Mouse (Mus musculus): ENCODE data around the gene Coro1b. TPM values are rescaled to one million over a fixed set of nuclear protein-coding genes. Genes with fewer than 3 reads are reported as not detected.
A peak's percentile ranks its signal among the peaks of the same experiment; 100 is the strongest.

Gene Coro1b
- polyA plus RNA-seq, 1 experiment from 2014 or later: 148 TPM

- Histone ChIP-seq H3K9ac (no peak overlapping the region), H3K4me1 (ENCODE audit: insufficient read depth) (peaks cover 13% of the 10 kb centered on the region; the same call in 1 of the 2 replicates), H3K27ac (ENCODE audit: low read depth) (no peak overlapping the region), H3K9me3 (ENCODE audit: low read depth, low read length) (no peaks in the 10 kb centered on the region), H3K27me3 (ENCODE audit: insufficient read depth, low read length) (peaks cover 31% of the 10 kb centered on the region), H3K4me2 (no peak overlapping the region), H3K4me3 (ENCODE audit: low read depth, low read length) (no peak overlapping the region), H3K36me3 (ENCODE audit: insufficient read depth) (no peaks in the 10 kb centered on the region)
- WGBS: 92% methylated on average over 18 of the region's 18 CpGs
- no peak for ATAC-seq (ENCODE audit: insufficient read depth)
- no peak for DNase-seq
- TF ChIP-seq CTCF (IDR thresholded peaks at IDR 0.05; ENCODE audit: low read depth): no peak
Observed at GRCm38 (mm10) chr19:4103294-4103693, 45.1 kb upstream of the Coro1b start.

DNA sequence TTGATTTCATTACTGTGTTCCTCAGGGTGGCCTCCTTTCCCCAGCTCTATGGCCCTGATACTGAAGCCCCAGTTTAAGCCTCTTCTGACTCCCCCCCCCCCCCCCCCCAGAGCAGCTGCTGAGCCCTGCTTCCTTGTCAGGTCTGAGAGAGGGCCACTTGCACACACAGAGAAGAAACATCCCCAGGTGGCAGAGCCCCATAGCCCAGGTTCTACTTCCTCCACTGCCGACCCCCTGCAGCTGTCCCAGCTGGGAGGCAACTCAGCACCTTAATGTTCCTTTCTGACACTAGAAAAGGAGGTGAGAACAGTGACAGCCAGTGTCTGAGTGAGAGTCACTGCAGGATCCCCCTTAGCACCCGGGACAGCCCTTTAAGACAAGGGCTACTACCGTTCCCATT lies 44.6 kb upstream of the Coro1b start:
- peaks cover 13% of the 10 kb centered on the region; the same call in 1 of the 2 replicates for H3K4me1 ChIP-seq (ENCODE audit: insufficient read depth)
- DNase-seq: no peak
- no peak for ATAC-seq (ENCODE audit: insufficient read depth)
- no peaks in the 10 kb centered on the region for H3K36me3 ChIP-seq (ENCODE audit: insufficient read depth)
- H3K27me3 ChIP-seq (ENCODE audit: insufficient read depth, low read length): peaks cover 31% of the 10 kb centered on the region
- H3K9ac ChIP-seq: no peak overlapping the region
- no peaks in the 10 kb centered on the region for H3K9me3 ChIP-seq (ENCODE audit: low read depth, low read length)
- H3K4me3 ChIP-seq (ENCODE audit: low read depth, low read length): no peak overlapping the region
- H3K27ac ChIP-seq (ENCODE audit: low read depth): no peak overlapping the region
- WGBS: 53% methylated on average over 3 of the region's 3 CpGs
- no peak overlapping the region for H3K4me2 ChIP-seq
- TF ChIP-seq CTCF (IDR thresholded peaks at IDR 0.05; ENCODE audit: low read depth): no peak

GRCm38 (mm10) chr19:4104675-4105194 lies 43.7 kb upstream of the Coro1b start:
- 88% methylated on average over 16 of the region's 16 CpGs for WGBS
- no peak for TF ChIP-seq CTCF (IDR thresholded peaks at IDR 0.05; ENCODE audit: low read depth)

GRCm38 (mm10) chr19:4106654-4107053 lies 41.8 kb upstream of the Coro1b start:
- Histone ChIP-seq H3K4me3 (ENCODE audit: low read depth, low read length) (no peak overlapping the region), H3K9me3 (ENCODE audit: low read depth, low read length) (no peaks in the 10 kb centered on the region), H3K27me3 (ENCODE audit: insufficient read depth, low read length) (peaks cover 6% of the 10 kb centered on the region), H3K9ac (no peak overlapping the region), H3K27ac (ENCODE audit: low read depth) (no peak overlapping the region), H3K4me1 (ENCODE audit: insufficient read depth) (no peaks in the 10 kb centered on the region), H3K4me2 (no peak overlapping the region), H3K36me3 (ENCODE audit: insufficient read depth) (no peaks in the 10 kb centered on the region)
- TF ChIP-seq CTCF (IDR thresholded peaks at IDR 0.05; ENCODE audit: low read depth): no peak
- WGBS: 86% methylated on average over 14 of the region's 14 CpGs
- ATAC-seq (ENCODE audit: insufficient read depth) (no peak), DNase-seq (no peak)

More at GRCm38 (mm10) chr19:4104675-4105194, 43.7 kb upstream of the Coro1b start:
- Histone ChIP-seq H3K4me3 (ENCODE audit: low read depth, low read length) (no peak overlapping the region), H3K9ac (no peak overlapping the region), H3K36me3 (ENCODE audit: insufficient read depth) (no peaks in the 10 kb centered on the region), H3K9me3 (ENCODE audit: low read depth, low read length) (no peaks in the 10 kb centered on the region), H3K27me3 (ENCODE audit: insufficient read depth, low read length) (peaks cover 26% of the 10 kb centered on the region), H3K27ac (ENCODE audit: low read depth) (no peak overlapping the region), H3K4me2 (no peak overlapping the region), H3K4me1 (ENCODE audit: insufficient read depth) (peaks cover 7% of the 10 kb centered on the region; the same call in 1 of the 2 replicates)
- DNase-seq: no peak
- ATAC-seq (ENCODE audit: insufficient read depth): no peak

- H3K4me3 ChIP-seq (ENCODE audit: low read depth, low read length): no peak overlapping the region
- H3K27me3 ChIP-seq (ENCODE audit: insufficient read depth, low read length): no peaks in the 10 kb centered on the region
- H3K36me3 ChIP-seq (ENCODE audit: insufficient read depth): peaks cover 17% of the 10 kb centered on the region; the same call in 1 of the 2 replicates
- ATAC-seq (ENCODE audit: insufficient read depth): no peak
- no peaks in the 10 kb centered on the region for H3K4me1 ChIP-seq (ENCODE audit: insufficient read depth)
- H3K9ac ChIP-seq: no peak overlapping the region
- no peak overlapping the region for H3K4me2 ChIP-seq
- DNase-seq: no peak
- WGBS: 82% methylated on average over 9 of the region's 9 CpGs
- H3K27ac ChIP-seq (ENCODE audit: low read depth): no peak overlapping the region
- no peaks in the 10 kb centered on the region for H3K9me3 ChIP-seq (ENCODE audit: low read depth, low read length)
- TF ChIP-seq CTCF (IDR thresholded peaks at IDR 0.05; ENCODE audit: low read depth): no peak
Observed at GRCm38 (mm10) chr19:4108535-4108934, 39.9 kb upstream of the Coro1b start.

- H3K4me1 ChIP-seq (ENCODE audit: insufficient read depth): no peaks in the 10 kb centered on the region
- no peak for DNase-seq
- no peak overlapping the region for H3K4me3 ChIP-seq (ENCODE audit: low read depth, low read length)
- no peak overlapping the region for H3K27ac ChIP-seq (ENCODE audit: low read depth)
- H3K27me3 ChIP-seq (ENCODE audit: insufficient read depth, low read length): no peaks in the 10 kb centered on the region
- no peaks in the 10 kb centered on the region for H3K9me3 ChIP-seq (ENCODE audit: low read depth, low read length)
- H3K4me2 ChIP-seq: no peak overlapping the region
- ATAC-seq (ENCODE audit: insufficient read depth): no peak
- H3K9ac ChIP-seq: no peak overlapping the region
- TF ChIP-seq CTCF (IDR thresholded peaks at IDR 0.05; ENCODE audit: low read depth): no peak
- 94% methylated on average over 26 of the region's 26 CpGs for WGBS
- peaks cover 54% of the 10 kb centered on the region for H3K36me3 ChIP-seq (ENCODE audit: insufficient read depth)
Observed at GRCm38 (mm10) chr19:4112063-4112960, 36.1 kb upstream of the Coro1b start.

DNA sequence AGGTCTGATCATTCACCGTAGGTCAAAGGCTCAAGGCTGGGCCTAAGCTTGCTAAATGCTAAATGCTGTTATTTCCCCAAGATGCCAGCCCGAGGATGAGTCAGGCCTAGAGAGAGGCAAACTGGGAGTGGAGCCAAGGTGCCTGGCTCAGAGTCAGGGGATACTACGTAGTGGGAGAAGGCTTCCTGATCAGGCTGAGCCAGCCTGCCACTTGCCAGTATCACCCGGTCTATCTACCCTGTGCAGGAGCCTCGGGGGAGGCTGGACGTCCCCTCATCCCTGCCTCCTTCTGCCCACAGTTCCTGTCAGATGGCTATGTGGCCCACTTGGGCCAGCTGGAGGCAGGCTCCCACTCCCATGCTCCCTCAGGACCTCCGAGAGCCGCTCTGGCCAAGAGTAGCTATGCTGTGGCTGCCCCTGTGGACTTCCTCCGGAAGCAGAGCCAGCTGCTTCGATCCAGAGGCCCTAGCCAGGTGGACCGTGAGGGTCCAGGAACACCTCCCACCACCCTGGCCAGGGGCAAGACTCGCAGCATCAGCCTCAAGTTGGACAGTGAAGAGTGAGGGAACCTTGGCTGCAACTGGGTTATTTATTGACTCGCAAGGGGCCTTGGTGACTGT lies 35.1 kb upstream of the Coro1b start:
- no peaks in the 10 kb centered on the region for H3K9me3 ChIP-seq (ENCODE audit: low read depth, low read length)
- no peak for TF ChIP-seq CTCF (IDR thresholded peaks at IDR 0.05; ENCODE audit: low read depth)
- no peaks in the 10 kb centered on the region for H3K4me1 ChIP-seq (ENCODE audit: insufficient read depth)
- H3K4me3 ChIP-seq (ENCODE audit: low read depth, low read length): no peak overlapping the region
- H3K27me3 ChIP-seq (ENCODE audit: insufficient read depth, low read length): no peaks in the 10 kb centered on the region
- ATAC-seq (ENCODE audit: insufficient read depth): peak; percentile 64; the same call in 1 of the 2 replicates
- peaks cover 63% of the 10 kb centered on the region for H3K36me3 ChIP-seq (ENCODE audit: insufficient read depth)
- H3K9ac ChIP-seq: no peak overlapping the region
- WGBS: 61% methylated on average over 13 of the region's 13 CpGs
- peak; percentile 58 for DNase-seq
- 0 out of 2 replicates have a peak overlapping the region, but pooled peaks have one; percentile 11 for H3K4me2 ChIP-seq
- no peak overlapping the region for H3K27ac ChIP-seq (ENCODE audit: low read depth)

All from lung, embryonic 14.5 days (tissue).